8 mouse cellular contexts compared by ENCODE assay signal in genomic region chr7:98734876-98735275, GRCm38 (mm10). TPM values are rescaled to one million over a fixed set of nuclear protein-coding genes. Genes with fewer than 3 reads are reported as not detected.
DNase-seq lines count a peak whose midpoint lies in the region; ATAC-seq and TF ChIP-seq lines count a peak whose summit lies in the region.

No protein-coding gene starts in this region.

- no peak overlapping the region for H3K4me3 ChIP-seq in liver, postnatal 0 days (ENCODE audit: low read depth, low read length)
- no peak overlapping the region for H3K4me3 ChIP-seq in gastrocnemius, adult 2 months
- H3K4me3 ChIP-seq in intestine, embryonic 14.5 days (ENCODE audit: low read depth, low read length), result no peak overlapping the region

- intact Hi-C loops in gastrocnemius, adult 2 months (cut with DNase I), result no loop called here

- TF ChIP-seq CTCF in liver, postnatal 0 days (IDR thresholded peaks at IDR 0.05; ENCODE audit: low read depth), result no peak
- TF ChIP-seq CTCF in gastrocnemius, adult 2 months (IDR thresholded peaks at IDR 0.05), result no peak

- TF ChIP-seq EP300 in liver, postnatal 0 days (IDR thresholded peaks at IDR 0.05; ENCODE audit: low read depth), result no peak

- H3K4me2 ChIP-seq in liver, postnatal 0 days (ENCODE audit: low read depth, low read length), result no peak overlapping the region
- no peak overlapping the region for H3K4me2 ChIP-seq in intestine, embryonic 14.5 days (ENCODE audit: low read length)

- no peaks in the 10 kb centered on the region for H3K36me3 ChIP-seq in liver, postnatal 0 days (replicated peaks; ENCODE audit: insufficient read depth, low read length)
- H3K36me3 ChIP-seq in intestine, embryonic 14.5 days (ENCODE audit: control insufficient read depth, insufficient read depth, low read length), result no peaks in the 10 kb centered on the region

- H3K9me3 ChIP-seq in liver, postnatal 0 days (ENCODE audit: low read length), result no peaks in the 10 kb centered on the region
- H3K9me3 ChIP-seq in intestine, embryonic 14.5 days (ENCODE audit: control insufficient read depth, low read length), result no peaks in the 10 kb centered on the region

- no peak overlapping the region for H3K9ac ChIP-seq in liver, postnatal 0 days (replicated peaks)
- H3K9ac ChIP-seq in intestine, embryonic 14.5 days (ENCODE audit: low read length), result no peak overlapping the region

- WGBS in liver, postnatal 0 days (ENCODE audit: insufficient replicate concordance), result 41% methylated on average over 10 of the region's 10 CpGs
- WGBS in intestine, embryonic 14.5 days, result 26% methylated on average over 10 of the region's 10 CpGs

- no peak for ATAC-seq in liver, postnatal 0 days
- no peak for ATAC-seq in intestine, embryonic 14.5 days (replicated peaks; ENCODE audit: low FRiP score, low TSS enrichment, low read depth)
- no peak for ATAC-seq in granulocyte monocyte progenitor cell, adult 5-6 weeks (replicated peaks; ENCODE audit: poor library complexity, severe bottlenecking)

- H3K27ac ChIP-seq in liver, postnatal 0 days (ENCODE audit: low read depth), result no peak overlapping the region
- no peak overlapping the region for H3K27ac ChIP-seq in gastrocnemius, adult 2 months
- no peak overlapping the region for H3K27ac ChIP-seq in intestine, embryonic 14.5 days (ENCODE audit: low read depth)

- peak; percentile 18 for DNase-seq in liver
- no peak for DNase-seq in liver, postnatal 0 days
- DNase-seq in cerebellum, postnatal 10 days, result peak; percentile 93 to 96
- DNase-seq in gastrocnemius, adult 2 months, result peak; percentile 65
- DNase-seq in intestine, embryonic 14.5 days (ENCODE audit: low spot score), result peak; percentile 60
- peak; percentile 49 for DNase-seq in right cerebral cortex, postnatal 4 days
- DNase-seq in thymus, adult 18-20 months, result no peak

- H3K4me1 ChIP-seq in liver, postnatal 0 days (ENCODE audit: insufficient read depth), result no peaks in the 10 kb centered on the region
- H3K4me1 ChIP-seq in intestine, embryonic 14.5 days (replicated peaks; ENCODE audit: control insufficient read depth, insufficient read depth, low read length), result 0 out of 2 replicates have a peak, but pooled peaks cover 4% of the 10 kb centered on the region

- H3K27me3 ChIP-seq in liver, postnatal 0 days (ENCODE audit: insufficient read depth, low read length), result no peaks in the 10 kb centered on the region; the same call in 1 of the 2 replicates
- no peaks in the 10 kb centered on the region for H3K27me3 ChIP-seq in intestine, embryonic 14.5 days (replicated peaks; ENCODE audit: control insufficient read depth, insufficient read depth, low read length)

RNA-seq across cellular contexts. Expression of gene Thap12, which starts 32.0 kb away (rescaled TPM):
- 14.0 and 15.7 TPM in 2 replicates for polyA plus RNA-seq in liver, postnatal 0 days (2015; fragmentation: Nextera tagmentation; extraction: Ambion mirVana)
- total RNA-seq in gastrocnemius, adult 2 months (2021), result 100 to 1,000 TPM; 118 to 136 TPM
- polyA plus RNA-seq in intestine, embryonic 14.5 days (2014; fragmentation: Nextera tagmentation; extraction: Ambion mirVana), result 56.5 and 58.8 TPM in 2 replicates
- total RNA-seq in granulocyte monocyte progenitor cell, adult 5-6 weeks (2014; fragmentation: Nextera tagmentation), result 44.7 and 52.8 TPM in 2 replicates
- 87.6 and 100 TPM in 2 replicates for total RNA-seq in granulocyte monocyte progenitor cell, adult 5-6 weeks (2017)

Comparison
In these comparisons a context has a peak if more than half of its experiments do, and no peak if none do; other contexts are left out.
1. DNase-seq: peak in liver (single experiment), cerebellum, postnatal 10 days (2 of 2), gastrocnemius, adult 2 months (single experiment), intestine, embryonic 14.5 days (single experiment) and right cerebral cortex, postnatal 4 days (single experiment); none in liver, postnatal 0 days (single experiment) and thymus, adult 18-20 months (0 of 2).